Mouse (Mus musculus) lung, postnatal 0 days (tissue): ENCODE results near the gene Arvcf.

Experiments used
- CTCF ChIP-seq: IDR thresholded peaks from 2 replicates; pipeline ENCODE4 v1.5.1; 2016; ENCODE audit warnings: antibody characterized with exemption, mild to moderate bottlenecking
- EP300 ChIP-seq: IDR thresholded peaks from 2 replicates; pipeline ENCODE4 v1.6.1; 2016; ENCODE audit warnings: antibody characterized with exemption, mild to moderate bottlenecking, control low read depth

DNA sequence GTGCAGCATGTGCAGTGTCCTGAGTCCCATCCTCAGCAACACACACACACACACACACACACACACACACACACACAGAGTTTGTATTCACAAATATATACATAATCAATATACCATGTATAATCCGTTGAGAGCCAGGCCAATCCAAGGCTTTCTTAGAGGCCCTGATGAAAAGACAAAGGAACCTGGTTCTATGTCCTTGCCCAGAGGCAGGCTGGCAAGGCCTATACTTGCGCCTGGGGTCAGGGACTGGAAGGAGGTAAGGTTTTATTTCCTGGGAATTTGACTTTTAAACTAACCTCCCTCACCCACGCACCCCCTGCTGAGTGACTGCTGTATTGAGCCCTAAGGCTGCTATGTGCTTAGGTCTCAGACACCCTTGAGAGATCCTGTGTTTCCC lies 72.6 kb downstream of the Arvcf start:
- TF ChIP-seq CTCF (no peak), EP300 (no peak)
